ENCODE assay signal across 8 mouse cellular contexts in the genomic region with DNA sequence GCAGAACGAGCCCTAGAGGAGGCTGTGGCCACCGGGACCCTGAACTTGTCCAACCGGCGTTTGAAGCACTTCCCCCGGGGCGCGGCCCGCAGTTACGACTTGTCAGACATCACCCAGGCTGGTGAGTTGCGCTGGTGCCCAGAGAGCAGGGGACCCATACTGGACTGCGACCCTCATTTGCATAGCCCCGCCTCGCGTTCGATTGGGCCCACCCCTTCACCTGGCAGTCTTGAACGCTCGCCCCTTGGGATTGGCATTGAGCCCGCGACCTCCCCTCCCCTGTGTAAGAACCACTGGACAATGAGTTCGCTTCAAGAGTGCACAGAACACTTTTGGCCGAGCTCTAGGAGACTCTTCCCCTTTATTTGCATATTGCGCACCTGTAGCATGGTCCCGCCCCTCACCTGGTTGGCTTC. TPM values are rescaled to one million over a fixed set of nuclear protein-coding genes. Genes with fewer than 3 reads are reported as not detected.
DNase-seq lines count a peak whose midpoint lies in the region; ATAC-seq lines count a peak whose summit lies in the region.

No protein-coding gene starts in this region.

- WGBS in forebrain, embryonic 14.5 days = under 1% methylated on average over 23 of the region's 23 CpGs

- H3K27me3 ChIP-seq in forebrain, embryonic 14.5 days (replicated peaks; ENCODE audit: control insufficient read depth, insufficient read depth, low read length) = no peaks in the 10 kb centered on the region

- H3K4me1 ChIP-seq in forebrain, embryonic 14.5 days (ENCODE audit: control insufficient read depth, insufficient read depth, low read length) = peaks cover 21% of the 10 kb centered on the region

- peak overlapping the region; percentile 74 for H3K4me2 ChIP-seq in forebrain, embryonic 14.5 days (ENCODE audit: low read length)

- peak overlapping the region; percentile 84 for H3K27ac ChIP-seq in forebrain, embryonic 14.5 days (ENCODE audit: low read depth, low read length)

- peak; percentile 21 for ATAC-seq in forebrain, embryonic 14.5 days
- 0 out of 2 replicates have a peak, but pooled peaks have one; percentile 2 for ATAC-seq in megakaryocyte, adult 5-6 weeks (ENCODE audit: poor library complexity, severe bottlenecking)

- intact Hi-C loops in left cerebral cortex, postnatal 36 days (cut with DNase I) = loop anchor here (5.0 kb wide), 1 partner anchor 42 kb away; no protein-coding TSS in a partner anchor

- peak overlapping the region; percentile 87 for H3K9ac ChIP-seq in forebrain, embryonic 14.5 days (ENCODE audit: low read length)

- peak overlapping the region; percentile 93 for H3K4me3 ChIP-seq in forebrain, embryonic 14.5 days (ENCODE audit: low read depth, low read length)

- H3K9me3 ChIP-seq in forebrain, embryonic 14.5 days (replicated peaks; ENCODE audit: control insufficient read depth, low read length) = no peaks in the 10 kb centered on the region

- peaks cover 18% of the 10 kb centered on the region for H3K36me3 ChIP-seq in forebrain, embryonic 14.5 days (ENCODE audit: control insufficient read depth, insufficient read depth, low read length)

- DNase-seq in embryo, embryonic 10 days (ENCODE audit: low spot score) = peak; percentile 85
- no peak for DNase-seq in embryo, embryonic 9.5 days (ENCODE audit: extremely low spot score)
- DNase-seq in ES-CJ7 (ENCODE audit: low read depth, low spot score) = peak; percentile 79
- DNase-seq in forebrain, embryonic 14.5 days (ENCODE audit: low spot score) = peak; percentile 62
- DNase-seq in kidney, postnatal 25 days = peak; percentile 83 to 92
- DNase-seq in yolk sac, embryonic 10.5 days (ENCODE audit: low spot score) = peak; percentile 87
- DNase-seq in left cerebral cortex, postnatal 36 days (ENCODE audit: low spot score in 2 of 2) = no peak

RNA-seq across cellular contexts. Expression of a gene that starts 0.3 kb away (rescaled TPM):
- 4.6 and 6.6 TPM in 2 replicates for polyA plus RNA-seq in forebrain, embryonic 14.5 days (2014; fragmentation: Nextera tagmentation; extraction: Ambion mirVana)
- 8.1 and 10.2 TPM in 2 replicates for total RNA-seq in megakaryocyte, adult 5-6 weeks (2015)
- total RNA-seq in megakaryocyte, adult 5-6 weeks (2017) = 5.7 and 18.8 TPM in 2 replicates
- 10 to 100 TPM in 1 of 2 experiments, 1 to 10 TPM in 1; 5.5 to 11.7 TPM for total RNA-seq in left cerebral cortex, postnatal 36 days (2021)

RNA-seq across cellular contexts. Expression of a gene that starts 0.4 kb away (rescaled TPM):
- 12.3 and 12.4 TPM in 2 replicates for polyA plus RNA-seq in forebrain, embryonic 14.5 days (2014; fragmentation: Nextera tagmentation; extraction: Ambion mirVana)
- 76.5 and 93.0 TPM in 2 replicates for total RNA-seq in megakaryocyte, adult 5-6 weeks (2015)
- total RNA-seq in megakaryocyte, adult 5-6 weeks (2017) = 57.1 and 66.7 TPM in 2 replicates
- total RNA-seq in left cerebral cortex, postnatal 36 days (2021) = 10 to 100 TPM; 11.3 to 19.4 TPM

RNA-seq across cellular contexts. Expression of a gene that starts 0.5 kb away (rescaled TPM):
- 0.10 TPM in 1 of 2 replicates, not detected in the other for polyA plus RNA-seq in forebrain, embryonic 14.5 days (2014; fragmentation: Nextera tagmentation; extraction: Ambion mirVana)
- 0.18 TPM in 1 of 2 replicates, not detected in the other for total RNA-seq in megakaryocyte, adult 5-6 weeks (2015)
- 0.37 TPM in 1 of 2 replicates, not detected in the other for total RNA-seq in megakaryocyte, adult 5-6 weeks (2017)
- under 1 TPM; 0.20 to 0.25 TPM for total RNA-seq in left cerebral cortex, postnatal 36 days (2021)

RNA-seq across cellular contexts. Expression of a gene that starts 11.8 kb away (rescaled TPM):
- 1.5 and 4.6 TPM in 2 replicates for polyA plus RNA-seq in forebrain, embryonic 14.5 days (2014; fragmentation: Nextera tagmentation; extraction: Ambion mirVana)
- total RNA-seq in megakaryocyte, adult 5-6 weeks (2015) = 59.9 and 97.5 TPM in 2 replicates
- total RNA-seq in megakaryocyte, adult 5-6 weeks (2017) = 27.8 and 35.6 TPM in 2 replicates
- 1 to 10 TPM; 4.2 to 7.7 TPM for total RNA-seq in left cerebral cortex, postnatal 36 days (2021)

RNA-seq across cellular contexts. Expression of a gene that starts 15.7 kb away (rescaled TPM):
- polyA plus RNA-seq in forebrain, embryonic 14.5 days (2014; fragmentation: Nextera tagmentation; extraction: Ambion mirVana) = 10.5 and 12.3 TPM in 2 replicates
- total RNA-seq in megakaryocyte, adult 5-6 weeks (2015) = 0.40 and 1.0 TPM in 2 replicates
- 0.51 TPM in 1 of 2 replicates, not detected in the other for total RNA-seq in megakaryocyte, adult 5-6 weeks (2017)
- 10 to 100 TPM in 1 of 2 experiments, 1 to 10 TPM in 1; 8.6 to 14.9 TPM for total RNA-seq in left cerebral cortex, postnatal 36 days (2021)

Comparison
In these comparisons a context has a peak if more than half of its experiments do, and no peak if none do; other contexts are left out.
1. DNase-seq: peak in embryo, embryonic 10 days (single experiment), ES-CJ7 (single experiment), forebrain, embryonic 14.5 days (single experiment), kidney, postnatal 25 days (2 of 2) and yolk sac, embryonic 10.5 days (single experiment); none in embryo, embryonic 9.5 days (single experiment) and left cerebral cortex, postnatal 36 days (0 of 2).